Mouse (Mus musculus): ENCODE data around the gene Aph1a.

- TF ChIP-seq CTCF (IDR thresholded peaks at IDR 0.05; ENCODE audit: borderline replicate concordance, extremely low read depth, insufficient read depth, insufficient read length): no peak
- no peak for TF ChIP-seq POLR2A (IDR thresholded peaks at IDR 0.05; ENCODE audit: borderline replicate concordance, extremely low read depth, insufficient read depth, insufficient read length, poor library complexity, severe bottlenecking)
Observed at GRCm38 (mm10) chr3:95904568-95904967, 10.8 kb downstream of the Aph1a start, which contains the start of gene Car14.

Measured in brain, embryonic 14.5 days (tissue).